Mouse (Mus musculus) MEL-GATA-1-ER (cell line): Measurements from ENCODE around the gene Svs3b.
"Not testable (repeated sequence)": the region's sequence is repeated elsewhere in the genome, so short reads cannot be mapped to it uniquely, and the experiment has no call there.

ENCODE experiments used
- DNase-seq: peaks from one replicate; pipeline ENCODE4 v3.0.0-alpha.2; 2012; ENCODE audit warnings: low read depth; ENCODE audit errors: extremely low read depth

The Svs3b gene

DNA sequence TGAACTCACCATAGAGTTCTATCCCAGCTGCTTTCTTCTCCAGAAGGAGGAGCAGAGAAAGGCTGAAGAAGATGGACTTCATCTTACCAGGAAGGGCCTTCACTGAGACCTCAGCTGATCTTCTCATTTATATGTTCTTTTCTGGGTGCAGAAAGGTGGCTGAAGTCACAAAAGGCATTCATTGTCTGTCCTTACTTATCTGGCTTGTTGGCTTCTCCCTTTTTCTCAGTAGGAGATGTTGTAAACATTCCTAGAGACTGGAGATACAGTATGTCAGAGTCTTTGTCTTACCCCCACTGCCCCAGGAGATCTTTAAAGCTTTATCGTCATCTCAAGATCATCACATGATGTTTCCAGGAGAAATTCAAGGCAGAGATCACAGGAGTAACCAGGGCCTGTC is at the start of gene Svs3b:
Gene Svs3b (minus strand): TSS at position 101 of the 400 bp plus-strand sequence.
- not testable (repeated sequence) for DNase-seq

DNA sequence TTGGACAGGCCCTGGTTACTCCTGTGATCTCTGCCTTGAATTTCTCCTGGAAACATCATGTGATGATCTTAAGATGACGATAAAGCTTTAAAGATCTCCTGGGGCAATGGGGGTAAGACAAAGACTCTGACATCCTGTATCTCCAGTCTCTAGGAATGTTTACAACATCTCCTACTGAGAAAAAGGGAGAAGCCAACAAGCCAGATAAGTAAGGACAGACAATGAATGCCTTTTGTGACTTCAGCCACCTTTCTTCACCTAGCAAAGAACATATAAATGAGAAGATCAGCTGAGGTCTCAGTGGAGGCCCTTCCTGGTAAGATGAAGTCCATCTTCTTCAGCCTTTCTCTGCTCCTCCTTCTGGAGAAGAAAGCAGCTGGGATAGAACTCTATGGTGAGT is 32.5 kb upstream of the Svs3b start, which contains the start of gene Svs3a:
Gene Svs3a (plus strand): TSS at position 301 of the 400 bp plus-strand sequence.
- not testable (repeated sequence) for DNase-seq

DNA sequence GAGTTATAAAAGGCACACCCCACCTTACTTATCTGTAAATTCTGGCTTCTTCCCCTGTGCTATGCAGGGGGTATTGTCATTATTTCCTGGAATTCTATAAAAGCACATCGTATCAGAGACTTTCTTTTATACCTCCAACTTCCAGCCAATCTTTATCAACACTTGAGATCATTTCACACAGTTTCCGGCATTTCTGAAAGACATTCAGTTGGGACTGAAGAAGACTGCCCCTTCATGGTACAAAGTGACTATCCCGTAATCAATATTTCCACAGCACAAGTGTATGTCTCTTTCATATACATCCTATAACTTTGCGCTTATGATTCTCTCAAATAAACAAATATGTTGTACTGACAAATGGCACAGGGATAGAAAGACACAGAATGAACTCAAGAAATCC is 21.9 kb upstream of the Svs3b start, which contains the start of gene Svs4:
Gene Svs4 (minus strand): TSS at position 101 of the 400 bp plus-strand sequence.
- no peak for DNase-seq

DNA sequence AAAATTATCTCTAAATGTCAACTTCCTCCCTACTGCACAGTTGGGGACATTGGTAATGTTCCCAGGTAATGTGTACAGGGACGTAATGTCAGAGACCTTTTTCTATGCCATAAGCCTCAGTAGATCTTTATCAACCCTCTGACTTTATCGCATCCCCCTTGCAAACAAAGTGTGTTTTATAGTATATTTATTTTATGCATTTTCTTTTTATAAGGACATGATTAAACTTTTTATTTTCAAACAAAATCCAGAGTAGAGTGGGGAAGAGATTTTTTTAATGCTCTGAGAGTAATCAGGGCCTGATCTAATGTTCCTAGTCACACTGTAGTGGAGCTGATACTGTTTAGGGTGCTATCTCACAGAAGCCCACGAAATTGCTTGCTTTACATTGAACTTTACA is 18.1 kb downstream of the Svs3b start, which contains the start of gene Svs2:
Gene Svs2 (minus strand): TSS at position 101 of the 400 bp plus-strand sequence.
- DNase-seq: no peak

DNA sequence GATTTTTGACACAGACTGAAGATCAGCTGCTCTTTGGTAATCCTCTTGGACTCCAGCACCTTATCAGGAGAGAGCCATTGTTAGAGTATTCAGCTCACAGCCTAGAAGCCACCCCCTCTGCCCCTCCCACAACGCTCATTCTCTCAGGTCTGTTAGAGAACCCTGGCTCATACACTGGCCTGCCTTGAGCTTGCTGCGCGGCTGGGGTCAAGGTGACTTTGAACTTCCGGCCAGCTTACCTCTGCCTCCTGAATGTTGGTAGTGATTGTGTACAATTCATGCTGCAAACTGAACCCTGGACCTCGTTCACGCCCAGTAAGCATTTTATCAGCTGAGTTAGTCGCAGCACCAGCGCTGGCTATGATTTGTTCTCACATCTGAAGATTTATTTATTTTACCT is 23.8 kb downstream of the Svs3b start:
- DNase-seq: no peak

DNA sequence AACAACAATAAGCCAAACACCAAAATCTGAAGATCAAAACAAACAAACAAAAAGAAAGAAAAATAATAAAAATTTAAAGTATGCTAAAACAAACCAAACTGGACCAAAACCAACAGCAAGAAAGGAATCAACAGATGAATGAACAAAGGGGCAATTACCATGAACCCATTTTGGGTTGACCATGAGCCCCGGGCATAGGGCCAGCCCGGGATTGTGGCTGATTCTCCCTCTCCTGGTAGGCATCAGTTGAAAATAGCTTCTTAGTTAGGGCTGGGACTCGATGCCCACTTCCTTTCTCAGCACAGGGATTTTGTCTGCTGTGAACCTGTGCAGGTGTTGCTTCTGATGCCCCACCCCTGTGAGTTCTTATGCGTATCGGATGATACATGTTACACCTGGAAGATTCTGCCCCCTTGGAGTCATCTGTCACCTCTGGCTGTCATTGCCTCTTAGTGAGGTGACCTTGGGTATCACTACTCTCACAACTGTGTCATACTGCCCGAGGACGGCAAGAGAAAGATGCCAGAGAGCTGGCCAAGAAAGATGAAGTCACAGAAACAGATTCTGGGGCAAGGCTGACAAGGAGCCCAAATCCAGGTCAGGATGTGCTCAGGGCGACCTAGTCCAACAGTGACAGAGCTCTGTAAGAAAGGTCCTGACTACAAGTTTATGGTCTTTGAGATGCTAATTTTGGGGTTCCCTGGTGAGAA is 27.9 kb downstream of the Svs3b start:
- DNase-seq: no peak

DNA sequence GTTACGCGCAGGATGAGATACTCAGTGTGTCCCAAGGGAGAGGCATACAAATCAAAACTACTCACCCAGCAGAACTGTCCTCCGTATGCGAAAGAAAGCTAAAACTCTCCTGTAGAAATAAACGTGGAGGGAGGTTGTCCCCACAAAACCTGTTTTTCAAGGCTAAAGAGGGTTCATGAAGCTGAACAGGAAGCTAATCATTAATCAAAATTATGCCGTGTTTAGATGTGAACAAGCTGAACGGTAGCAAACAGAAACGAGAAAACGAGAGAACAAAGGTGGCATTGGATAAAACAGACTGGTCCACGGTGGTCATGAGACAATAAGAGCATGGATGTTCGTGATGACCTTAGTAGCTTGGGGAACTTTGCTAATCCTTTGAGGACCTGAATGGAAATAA is 34.9 kb downstream of the Svs3b start, which contains the start of gene Wfdc15b:
Gene Wfdc15b (minus strand): TSS at position 139 of the 400 bp plus-strand sequence.
- DNase-seq: no peak

- no peak for DNase-seq
Observed at GRCm38 (mm10) chr2:164219295-164219694, 37.1 kb downstream of the Svs3b start.

DNA sequence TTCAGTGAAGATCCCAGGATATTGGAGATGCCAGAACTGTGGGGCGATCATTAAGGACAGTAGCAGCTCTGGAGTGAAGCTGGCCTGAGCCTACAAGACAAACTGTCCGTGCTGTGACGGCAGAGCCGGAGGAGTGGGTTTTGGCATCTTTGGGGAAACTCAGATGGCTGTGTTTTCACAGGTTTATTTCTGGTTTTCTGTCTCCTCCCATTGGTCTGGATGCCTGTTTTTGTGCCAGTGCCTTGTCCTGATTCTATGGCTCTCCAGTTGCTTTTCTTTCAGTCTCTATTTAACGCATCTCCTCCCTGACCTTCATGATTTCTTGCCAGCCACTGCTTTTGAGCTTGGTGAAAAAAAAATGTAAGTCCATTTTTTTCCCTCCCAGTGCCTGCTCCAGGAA is 43.7 kb downstream of the Svs3b start:
- DNase-seq: no peak

GRCm38 (mm10) chr2:164210892-164211291 is 45.5 kb downstream of the Svs3b start:
- DNase-seq: no peak

GRCm38 (mm10) chr2:164206676-164207075 is 49.8 kb downstream of the Svs3b start:
- DNase-seq: no peak

DNA sequence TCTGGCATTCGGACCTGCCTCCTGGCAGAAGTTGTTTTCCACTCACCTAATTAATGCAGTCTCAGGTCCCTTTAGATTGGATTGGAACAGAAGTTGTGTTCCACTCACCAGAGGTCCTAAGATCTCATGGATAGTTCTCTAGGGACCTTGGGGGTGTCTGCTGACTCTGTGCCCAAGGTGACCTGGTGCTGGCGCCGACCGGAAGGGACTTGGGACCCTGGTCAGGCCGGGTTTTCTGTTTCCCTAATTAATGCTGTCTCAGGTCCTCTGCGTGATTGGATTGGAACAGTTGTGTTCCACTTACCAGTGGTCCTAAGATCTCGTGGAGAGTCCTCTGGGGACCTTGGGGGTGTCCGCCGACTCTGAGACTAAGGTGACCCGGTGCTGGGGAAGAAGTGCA is 50.4 kb downstream of the Svs3b start:
- not testable (repeated sequence) for DNase-seq
